Mouse (Mus musculus) urinary bladder, postnatal 4 days (tissue): ENCODE measurements at regions not wholly inside any gene's neighbourhood (a gene's known extent, or its start where the extent isn't known, plus 50 kb on each side); places are given as distances from the start of the nearest gene placed in this dataset.

ENCODE experiments used
- DNase-seq, 2 experiments: peaks; one replicate each; pipeline ENCODE4 v3.0.0; 2021 to 2022; ENCODE audit warnings: low spot score in 2 of 2

DNA sequence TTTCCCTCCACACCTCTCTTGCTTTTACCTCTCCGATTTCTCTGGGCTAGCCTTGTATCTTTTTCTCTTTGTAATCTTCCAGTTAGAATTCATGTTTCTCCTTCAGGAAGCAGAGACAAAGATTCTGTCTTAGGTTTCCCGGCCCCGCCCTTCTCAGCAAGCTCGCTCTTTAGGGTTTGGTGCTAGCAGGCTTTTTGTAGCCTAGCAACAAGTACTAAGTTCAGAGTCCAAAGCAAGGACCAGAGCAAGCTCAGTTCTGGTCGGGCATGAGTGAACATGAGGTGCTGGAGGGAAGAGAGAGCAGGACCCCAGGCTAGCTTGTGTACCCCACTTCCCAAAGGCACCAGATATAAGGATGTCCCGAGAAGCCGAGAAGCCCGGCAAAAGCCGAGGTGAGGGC, 70.0 kb upstream of the 4931429L15Rik start:
- DNase-seq: no peak

- no peak for DNase-seq
These were observed 69.2 kb upstream of the 4931429L15Rik start for GRCm38 (mm10) chr9:46388677-46389676.

DNA sequence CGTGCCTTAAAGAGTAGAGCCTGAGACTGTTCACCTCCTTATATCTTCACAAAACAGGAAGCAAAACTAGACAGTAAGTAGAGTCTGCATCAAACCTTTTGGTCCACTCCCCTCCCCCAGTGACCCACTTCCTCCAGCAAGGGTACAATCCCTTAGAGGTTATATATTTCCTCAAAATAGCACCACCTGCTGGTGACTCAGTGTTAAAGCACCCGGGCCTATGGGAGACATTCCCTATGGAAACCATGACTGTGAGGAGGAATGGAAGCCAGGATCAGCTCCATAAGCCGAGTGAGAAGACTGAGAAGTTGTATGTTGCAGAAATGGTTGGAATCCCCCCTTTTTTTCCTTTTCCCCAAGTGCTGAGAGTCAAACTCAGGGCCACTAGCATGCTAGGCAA, 66.5 kb upstream of the 4931429L15Rik start:
- no peak for DNase-seq

- no peak for DNase-seq
These were observed 61.6 kb upstream of the 4931429L15Rik start for GRCm38 (mm10) chr9:46381342-46381741.

GRCm38 (mm10) chr9:46379453-46379852, 59.7 kb upstream of the 4931429L15Rik start:
- DNase-seq: no peak

GRCm38 (mm10) chr9:46378339-46378738, 58.6 kb upstream of the 4931429L15Rik start:
- DNase-seq: no peak
